Mouse (Mus musculus) left cerebral cortex, adult 2 months (tissue): ENCODE data around the gene Tmem52b. TPM values are rescaled to one million over a fixed set of nuclear protein-coding genes. Genes with fewer than 3 reads are reported as not detected.

Experiments used
- DNase-seq, 2 experiments: peaks; one replicate each; pipeline ENCODE4 v3.0.0; 2021 to 2022; ENCODE audit warnings: low spot score in 2 of 2, mixed read lengths in 1 of 2; ENCODE audit errors: extremely low spot score in 1 of 2
- H3K27ac ChIP-seq: fragments of 200-600 bp; 2 replicates; pipeline ENCODE4 v1.8.1; 2022
- H3K4me3 ChIP-seq: fragments of 200-600 bp; 2 replicates; pipeline ENCODE4 v1.8.1; 2022
- CTCF ChIP-seq: fragments of 200-600 bp; IDR thresholded peaks from 2 replicates; pipeline ENCODE4 v1.8.1; 2022; ENCODE audit warnings: antibody characterized with exemption, mild to moderate bottlenecking, moderate library complexity
- intact Hi-C: fragments of 180-260 bp; cut with DNase I; formaldehyde crosslinking; loops from one replicate; pipeline ENCODE4 v1.15.1; 2025
- total RNA-seq, 2 experiments: library from RNA; stranded (reverse); gene quantifications; 2 replicates each; pipeline ENCODE4 v1.2.3; 2021

The Tmem52b gene
- total RNA-seq, 2 experiments from 2014 or later, result not detected

DNA sequence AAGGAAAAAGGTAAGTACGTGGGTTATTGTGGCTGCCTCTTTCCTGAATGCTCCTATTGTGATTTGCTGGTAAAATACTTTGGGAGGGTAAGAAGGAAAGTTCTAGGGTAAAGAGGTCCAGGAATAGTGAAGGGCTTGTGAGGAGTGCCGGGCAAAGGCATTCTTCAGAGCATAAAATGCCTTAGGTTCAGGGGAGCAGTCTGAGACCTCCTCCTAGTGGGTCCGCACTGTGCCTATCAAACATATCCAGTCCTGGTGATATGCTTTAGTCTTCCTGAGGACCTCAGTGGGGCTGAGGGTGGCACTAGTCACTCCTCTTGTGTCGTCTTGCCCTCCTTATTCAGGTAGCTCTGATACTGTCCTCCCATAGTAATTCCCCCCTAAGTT is 47.3 kb downstream of the Tmem52b start:
- Histone ChIP-seq H3K27ac (no peak overlapping the region), H3K4me3 (no peak overlapping the region)
- TF ChIP-seq CTCF, result no peak
- DNase-seq, result no peak
- intact Hi-C loops, result loop anchor here (1.0 to 2.0 kb wide), 2 partner anchors 41 to 166 kb away; no protein-coding TSS in a partner anchor

DNA sequence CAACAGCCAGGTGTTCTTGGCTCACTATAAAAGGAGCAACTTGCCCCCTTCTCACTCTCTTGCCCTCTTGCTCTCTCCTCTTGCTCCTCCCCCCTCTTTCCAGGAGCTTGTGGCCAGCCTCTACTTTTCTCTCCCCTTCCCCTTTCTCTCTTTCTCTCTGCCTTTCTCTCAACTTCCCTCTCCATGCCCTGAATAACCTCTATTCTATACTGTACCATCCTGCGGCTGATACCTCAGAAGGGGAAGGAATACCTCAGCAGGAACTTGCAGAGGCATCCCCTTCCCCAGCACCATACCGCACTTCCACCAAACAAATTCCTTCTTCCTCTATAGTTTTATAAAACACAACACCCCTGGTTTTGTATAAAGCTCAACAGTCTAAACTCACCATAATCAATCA is 52.9 kb downstream of the Tmem52b start:
- no peak overlapping the region for H3K27ac ChIP-seq
- no peak overlapping the region for H3K4me3 ChIP-seq
- intact Hi-C loops, result no loop called here
- no peak for TF ChIP-seq CTCF
- no peak for DNase-seq

Other genes with a start within 250 kb of the Tmem52b start
- not detected for gene Cd69, start 237.1 kb upstream of the Tmem52b start, total RNA-seq
- not detected for gene 4922502D21Rik, start 180.8 kb upstream of the Tmem52b start, total RNA-seq
- gene Clec12a, start 169.9 kb upstream of the Tmem52b start, total RNA-seq, result under 1 TPM; 0.26 to 0.52 TPM
- not detected for gene Clec12b, start 126.7 kb upstream of the Tmem52b start, total RNA-seq
- not detected for gene Clec1b, start 115.3 kb upstream of the Tmem52b start, total RNA-seq
- not detected for gene Clec9a, start 103.7 kb upstream of the Tmem52b start, total RNA-seq
- 1 to 10 TPM; 1.2 to 1.6 TPM for gene Clec1a, start 60.6 kb upstream of the Tmem52b start, total RNA-seq
- gene Olr1, start 5.4 kb upstream of the Tmem52b start, total RNA-seq, result not detected
- 100 to 1,000 TPM; 707 to 713 TPM for gene Gabarapl1, start 20.6 kb downstream of the Tmem52b start, total RNA-seq
- not detected for gene Klre1, start 65.3 kb downstream of the Tmem52b start, total RNA-seq
- not detected for gene Klrd1, start 79.2 kb downstream of the Tmem52b start, total RNA-seq
- not detected for gene Klrk1, start 111.3 kb downstream of the Tmem52b start, total RNA-seq
- gene Klrc3, start 130.8 kb downstream of the Tmem52b start, total RNA-seq, result not detected
- gene Klrc2, start 148.1 kb downstream of the Tmem52b start, total RNA-seq, result not detected
- not detected for gene Klrc1, start 166.4 kb downstream of the Tmem52b start, total RNA-seq
- gene Klri1, start 204.6 kb downstream of the Tmem52b start, total RNA-seq, result not detected
- gene Klri2, start 227.9 kb downstream of the Tmem52b start, total RNA-seq, result not detected